Mouse (Mus musculus) CH12.LX (cell line): ENCODE measurements around the gene Selenow. TPM values are rescaled to one million over a fixed set of nuclear protein-coding genes. Genes with fewer than 3 reads are reported as not detected.

ENCODE experiments used
- DNase-seq: peaks from one replicate; pipeline ENCODE4 v3.0.0-alpha.2; 2013; ENCODE audit errors: extremely low read depth
- H3K27ac ChIP-seq: 2 replicates; pipeline ENCODE4 v1.5.1; 2012; ENCODE audit warnings: low read depth, mild to moderate bottlenecking, control low read depth, moderate library complexity; ENCODE audit not compliant: insufficient read depth
- H3K27me3 ChIP-seq: replicated peaks from 2 replicates; pipeline ENCODE3; 2012; ENCODE audit warnings: inconsistent platforms
- H3K36me3 ChIP-seq, 2 experiments: replicated peaks in 1 of 2; 2 replicates each; pipeline versions ENCODE3 to v1.6.1; 2012; ENCODE audit warnings: inconsistent platforms in 1 of 2, low read length in 1 of 2, mild to moderate bottlenecking in 1 of 2, mixed read lengths in 1 of 2, moderate library complexity in 1 of 2; ENCODE audit not compliant: control insufficient read depth in 1 of 2, insufficient read depth in 1 of 2
- H3K4me1 ChIP-seq, 2 experiments: 2 replicates each; pipeline ENCODE4 v1.6.1; 2012; ENCODE audit warnings: inconsistent platforms in 1 of 2, moderate library complexity in 1 of 2; ENCODE audit not compliant: insufficient read depth in 2 of 2, control insufficient read depth in 1 of 2
- H3K4me2 ChIP-seq: 2 replicates; pipeline ENCODE4 v1.6.1; 2012; ENCODE audit warnings: low read depth, mild to moderate bottlenecking, control low read depth; ENCODE audit not compliant: poor library complexity, insufficient read depth, severe bottlenecking
- H3K4me3 ChIP-seq, 3 experiments: fragments of 150-350 bp in 1 of 3; sonication (generic) in 1 of 3; replicated peaks in 1 of 3; 2 replicates each; pipeline versions ENCODE3 to v1.5.1; 2011 to 2012; ENCODE audit warnings: low read depth in 2 of 3, low read length in 2 of 3, mild to moderate bottlenecking in 2 of 3, moderate library complexity in 2 of 3, control low read depth in 1 of 3, improper control_type of control experiment in 1 of 3, inconsistent platforms in 1 of 3, mixed read lengths in 1 of 3; ENCODE audit not compliant: poor library complexity in 1 of 3
- H3K79me2 ChIP-seq: replicated peaks from 2 replicates; pipeline ENCODE4 v1.6.1; 2012; ENCODE audit warnings: mild to moderate bottlenecking, moderate library complexity; ENCODE audit not compliant: control insufficient read depth, poor library complexity, insufficient read depth, severe bottlenecking; ENCODE audit errors: extremely low read depth
- H3K9ac ChIP-seq: 2 replicates; pipeline ENCODE4 v1.6.1; 2012; ENCODE audit warnings: low read depth, mild to moderate bottlenecking, control low read depth, moderate library complexity; ENCODE audit not compliant: insufficient read depth
- H3K9me3 ChIP-seq: replicated peaks from 2 replicates; pipeline ENCODE3; 2012; ENCODE audit warnings: low read length, inconsistent platforms, mixed read lengths
- CHD1 ChIP-seq: IDR thresholded peaks from 2 replicates; pipeline ENCODE4 v1.6.1; 2012; ENCODE audit warnings: low read depth, low read length, improper control_type of control experiment, inconsistent platforms
- CTCF ChIP-seq, 2 experiments: IDR thresholded peaks in 1 of 2; conservative IDR thresholded peaks in 1 of 2; 2 replicates each; pipeline ENCODE4 v1.5.1; 2011 to 2012; ENCODE audit warnings: low read depth in 2 of 2, low read length in 2 of 2, improper control_type of control experiment in 1 of 2, inconsistent platforms in 1 of 2, mild to moderate bottlenecking in 1 of 2, moderate library complexity in 1 of 2
- E2F4 ChIP-seq: IDR thresholded peaks from 2 replicates; pipeline ENCODE4 v1.6.1; 2011; ENCODE audit warnings: low read depth, low read length, improper control_type of control experiment; ENCODE audit not compliant: insufficient replicate concordance
- ELF1 ChIP-seq: IDR thresholded peaks from 2 replicates; pipeline ENCODE4 v1.6.1; 2014; ENCODE audit warnings: low read depth, mild to moderate bottlenecking, inconsistent platforms, low read length, improper control_type of control experiment
- JUN ChIP-seq: IDR thresholded peaks from 2 replicates; pipeline ENCODE4 v1.6.1; 2011; ENCODE audit warnings: low read depth, mild to moderate bottlenecking, low read length, improper control_type of control experiment, moderate library complexity; ENCODE audit not compliant: insufficient read depth
- JUND ChIP-seq: conservative IDR thresholded peaks from 2 replicates; pipeline ENCODE4 v1.6.1; 2011; ENCODE audit warnings: low read depth, low read length, improper control_type of control experiment
- MAFK ChIP-seq: IDR thresholded peaks from 2 replicates; pipeline ENCODE4 v1.6.1; 2011; ENCODE audit warnings: low read length, improper control_type of control experiment; ENCODE audit not compliant: insufficient replicate concordance
- MAX ChIP-seq: IDR thresholded peaks from 2 replicates; pipeline ENCODE4 v1.6.1; 2011; ENCODE audit warnings: low read length, improper control_type of control experiment
- MXI1 ChIP-seq: IDR thresholded peaks from 2 replicates; pipeline ENCODE4 v1.6.1; 2011; ENCODE audit warnings: mild to moderate bottlenecking, low read depth, low read length, improper control_type of control experiment
- MYC ChIP-seq: IDR thresholded peaks from 2 replicates; pipeline ENCODE4 v1.6.1; 2011; ENCODE audit warnings: low read depth, mild to moderate bottlenecking, improper control_type of control experiment, low read length
- NRF1 ChIP-seq: IDR thresholded peaks from 2 replicates; pipeline ENCODE4 v1.6.1; 2014; ENCODE audit warnings: low read depth, mild to moderate bottlenecking, inconsistent platforms, low read length, improper control_type of control experiment, moderate library complexity
- RAD21 ChIP-seq: IDR thresholded peaks from 2 replicates; pipeline ENCODE4 v1.6.1; 2011; ENCODE audit warnings: low read depth, mild to moderate bottlenecking, low read length, improper control_type of control experiment, moderate library complexity
- RCOR1 ChIP-seq: conservative IDR thresholded peaks from 2 replicates; pipeline ENCODE4 v1.6.1; 2012; ENCODE audit warnings: low read depth, mild to moderate bottlenecking, inconsistent platforms, low read length, improper control_type of control experiment
- SMC3 ChIP-seq: IDR thresholded peaks from 2 replicates; pipeline ENCODE4 v1.6.1; 2011; ENCODE audit warnings: low read depth, low read length, improper control_type of control experiment
- TBP ChIP-seq: conservative IDR thresholded peaks from 2 replicates; pipeline ENCODE4 v1.6.1; 2011; ENCODE audit warnings: low read depth, low read length, improper control_type of control experiment
- USF1 ChIP-seq: IDR thresholded peaks from 2 replicates; pipeline ENCODE4 v1.6.1; 2014; ENCODE audit warnings: low read depth, mild to moderate bottlenecking, inconsistent platforms, low read length, improper control_type of control experiment
- ZC3H11A ChIP-seq: IDR thresholded peaks from 2 replicates; pipeline ENCODE4 v1.6.1; 2012; ENCODE audit warnings: low read depth, mild to moderate bottlenecking, inconsistent platforms, low read length, improper control_type of control experiment
- ZKSCAN1 ChIP-seq: IDR thresholded peaks from 2 replicates; pipeline ENCODE4 v1.6.1; 2012; ENCODE audit warnings: low read depth, inconsistent platforms, low read length, improper control_type of control experiment, borderline replicate concordance
- ZMIZ1 ChIP-seq: IDR thresholded peaks from 2 replicates; pipeline ENCODE4 v1.6.1; 2012; ENCODE audit warnings: low read depth, mild to moderate bottlenecking, inconsistent platforms, low read length, improper control_type of control experiment
- dilution Hi-C: fragments of 300-500 bp; cut with MboI; formaldehyde crosslinking; loops from 2 replicates; pipeline ENCODE4 v1.14.3; 2020; ENCODE audit warnings: low sequenced_read_pairs; ENCODE audit not compliant: extremely low pct_unique_long_range_greater_than_20kb, extremely low pct_ligation_motif_present
- in situ Hi-C: fragments of 300-500 bp; cut with MboI; formaldehyde crosslinking; loops from 3 replicates; pipeline ENCODE4 v1.14.3; 2019; ENCODE audit warnings: low sequenced_read_pairs, low pct_ligation_motif_present, low pct_unique_long_range_greater_than_20kb, mixed read lengths
- polyA plus RNA-seq: library from polyadenylated mRNA; unstranded; fragments of >175 nt; gene quantifications from 2 replicates; pipeline ENCODE4 v1.2.1, GENCODE M21; 2012; ENCODE audit warnings: low read depth; ENCODE audit not compliant: insufficient read length
- total RNA-seq, 2 experiments: library from RNA; depleted of rRNA; stranded (reverse); fragments of 300-350 nt in 1 of 2; fragments of >200 nt in 1 of 2; gene quantifications; 2 replicates each; pipeline ENCODE4 v1.2.3; 2012 to 2014

Gene Selenow
- total and polyA plus RNA-seq, 3 experiments: 44.9 to 257 (median 65.2) TPM

DNA sequence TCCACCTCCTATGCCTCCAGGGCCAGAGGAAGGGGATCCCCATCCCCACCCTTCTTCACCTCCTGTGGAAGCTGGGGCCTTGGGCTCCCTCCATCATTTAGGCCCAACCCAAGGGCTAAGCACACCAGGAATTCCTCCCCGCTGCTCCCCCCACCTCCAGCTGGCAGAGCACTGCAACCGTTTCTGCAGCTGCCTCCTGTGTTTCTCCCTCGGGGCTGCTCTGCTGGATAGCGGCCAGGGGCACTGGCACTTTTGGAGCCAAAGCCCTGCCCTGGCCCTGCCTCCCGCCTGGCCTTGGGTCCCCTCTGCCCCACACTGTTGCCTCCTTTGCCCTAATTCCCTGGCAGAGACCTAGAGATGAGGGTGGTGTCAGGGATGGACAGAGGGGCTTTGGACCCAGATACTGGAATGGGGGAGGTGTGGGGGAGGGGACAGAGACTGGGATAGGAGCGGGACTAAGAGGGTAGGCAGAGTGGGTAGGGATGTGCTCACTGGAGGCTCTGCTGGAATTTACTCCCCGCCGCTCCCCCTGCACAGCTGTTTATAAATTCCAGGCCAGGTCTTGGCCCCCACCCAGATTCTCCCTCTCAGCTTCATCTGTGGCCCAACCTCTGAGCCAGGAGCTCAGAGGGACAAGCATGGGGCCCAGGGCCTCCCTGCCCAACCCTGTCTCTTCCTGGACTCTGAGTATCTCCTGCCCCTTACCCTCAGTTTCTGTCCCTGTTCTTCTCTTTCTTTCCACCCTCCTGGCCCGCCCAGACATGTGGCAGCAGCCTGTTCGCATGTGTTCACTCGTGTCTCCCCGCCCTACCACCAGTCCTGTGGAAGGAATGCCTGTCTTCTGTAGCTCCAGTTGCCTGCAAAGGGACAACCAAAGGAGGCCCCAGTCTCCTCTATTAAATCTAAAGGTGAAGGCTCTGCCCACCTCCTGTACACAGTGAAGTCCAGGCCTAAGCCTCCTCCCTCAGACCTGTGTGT, 40.4 kb upstream of the Selenow start:
- TF ChIP-seq JUN (no peak), MAX (no peak), MYC (no peak), ELF1 (no peak), ZMIZ1 (no peak), ZC3H11A (no peak), USF1 (no peak), MAFK (no peak), RCOR1 (no peak), CTCF (conservative IDR thresholded peaks at IDR 0.05 in 1 of 2, IDR thresholded peaks at IDR 0.05 in 1 of 2; ENCODE audit: low read depth in 2 of 2, low read length in 2 of 2) (no peak), RAD21 (no peak), TBP (no peak), MXI1 (no peak), SMC3 (no peak), ZKSCAN1 (no peak), JUND (no peak), NRF1 (no peak)
- Histone ChIP-seq H3K27ac (no peak overlapping the region), H3K4me3 (no peak overlapping the region), H3K9ac (no peak overlapping the region), H3K36me3 (peaks cover under 1 to 4% of the 10 kb centered on the region in 2 experiments), H3K4me2 (no peak overlapping the region), H3K9me3 (no peaks in the 10 kb centered on the region), H3K4me1 (peaks cover 3 to 42% of the 10 kb centered on the region in 2 experiments; a peak in 3 of 4 replicates), H3K27me3 (no peaks in the 10 kb centered on the region), H3K79me2 (no peaks in the 10 kb centered on the region)
- dilution Hi-C loops: loop anchor here (25.0 kb wide), 1 partner anchor 200 kb away; no protein-coding TSS in a partner anchor
- in situ Hi-C loops: no loop called here
- no peak for DNase-seq

DNA sequence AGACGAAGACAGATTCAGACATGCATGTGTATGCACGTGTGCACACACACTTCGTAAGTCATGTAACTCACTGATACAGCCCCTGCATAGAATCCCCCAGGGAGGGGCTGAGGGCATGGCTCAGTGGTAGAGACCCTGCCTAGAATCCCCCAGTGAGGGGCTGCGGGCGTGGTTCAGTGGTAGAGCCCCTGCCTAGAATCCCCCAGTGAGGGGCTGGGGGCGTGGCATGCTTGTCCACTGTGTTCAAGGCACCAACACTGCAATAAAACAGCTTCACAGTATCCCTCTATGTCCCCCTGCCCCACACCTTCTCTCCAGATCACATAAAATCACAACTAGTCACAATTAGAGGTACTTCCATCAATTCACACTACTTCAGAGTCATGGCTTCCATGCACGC, 39.6 kb upstream of the Selenow start:
- H3K4me2 ChIP-seq: no peak overlapping the region
- dilution Hi-C loops (loop anchor here (25.0 kb wide), 1 partner anchor 201 kb away; no protein-coding TSS in a partner anchor), in situ Hi-C loops (no loop called here)
- H3K27ac ChIP-seq: no peak overlapping the region
- no peaks in the 10 kb centered on the region for H3K27me3 ChIP-seq
- DNase-seq: no peak
- peaks cover 4 to 7% of the 10 kb centered on the region in 2 experiments for H3K36me3 ChIP-seq
- TF ChIP-seq CHD1: no peak
- no peak for TF ChIP-seq E2F4
- TF ChIP-seq, all 38 proteins: peak for 0
- no peak overlapping the region for H3K9ac ChIP-seq
- no peaks in the 10 kb centered on the region for H3K79me2 ChIP-seq
- H3K4me1 ChIP-seq: peaks cover 3 to 40% of the 10 kb centered on the region in 2 experiments; a peak in 3 of 4 replicates
- no peak overlapping the region for H3K4me3 ChIP-seq
- H3K9me3 ChIP-seq: no peaks in the 10 kb centered on the region
